Mouse (Mus musculus) liver, postnatal 0 days (tissue): ENCODE measurements around the gene Ttc25.

Experiments
- CTCF ChIP-seq: sonication (generic); IDR thresholded peaks from 2 replicates; pipeline ENCODE4 v1.5.1; 2016; ENCODE audit warnings: antibody characterized with exemption, low read depth
- EP300 ChIP-seq: IDR thresholded peaks from 2 replicates; pipeline ENCODE4 v1.6.1; 2016; ENCODE audit warnings: antibody characterized with exemption, low read depth, mild to moderate bottlenecking

- TF ChIP-seq CTCF, result no peak
- TF ChIP-seq EP300, result no peak
These were observed 21.8 kb downstream of the Ttc25 start for GRCm38 (mm10) chr11:100567229-100567628.
